Mouse (Mus musculus) hindbrain, embryonic 14.5 days (tissue): Measurements from ENCODE around the gene Tmf1. TPM values are rescaled to one million over a fixed set of nuclear protein-coding genes. Genes with fewer than 3 reads are reported as not detected.

Experiments used
- ATAC-seq: fragments of 200-750 bp; cut with Nextera tagmentation; 2 replicates; pipeline ENCODE4 v1.8.0; 2017; ENCODE audit warnings: moderate number of reproducible peaks, mild to moderate bottlenecking, moderate TSS enrichment, moderate library complexity; ENCODE audit not compliant: low FRiP score
- DNase-seq: peaks from one replicate; pipeline ENCODE4 v3.0.0-alpha.2; 2015; ENCODE audit warnings: low spot score
- H3K27ac ChIP-seq: fragments of 300-500 bp; sonication (generic); 2 replicates; pipeline ENCODE4 v1.5.1; 2014; ENCODE audit warnings: mild to moderate bottlenecking, moderate library complexity
- H3K27me3 ChIP-seq: fragments of 300-500 bp; sonication (generic); 2 replicates; pipeline ENCODE4 v1.6.1; 2014; ENCODE audit warnings: mild to moderate bottlenecking, low read length, mixed read lengths; ENCODE audit not compliant: control insufficient read depth, insufficient read depth
- H3K36me3 ChIP-seq: fragments of 300-500 bp; sonication (generic); replicated peaks from 2 replicates; pipeline ENCODE4 v1.6.1; 2014; ENCODE audit not compliant: control insufficient read depth, insufficient read depth
- H3K4me1 ChIP-seq: fragments of 300-500 bp; sonication (generic); replicated peaks from 2 replicates; pipeline ENCODE4 v1.6.1; 2014; ENCODE audit warnings: antibody characterized with exemption, low read length, mixed read lengths; ENCODE audit not compliant: control insufficient read depth, insufficient read depth
- H3K4me2 ChIP-seq: fragments of 300-500 bp; sonication (generic); replicated peaks from 2 replicates; pipeline ENCODE4 v1.6.1; 2014; ENCODE audit warnings: mild to moderate bottlenecking, moderate library complexity
- H3K4me3 ChIP-seq: fragments of 300-500 bp; sonication (generic); replicated peaks from 2 replicates; pipeline ENCODE4 v1.5.1; 2014; ENCODE audit warnings: mild to moderate bottlenecking, low read length
- H3K9ac ChIP-seq: fragments of 300-500 bp; sonication (generic); 2 replicates; pipeline ENCODE4 v1.6.1; 2014
- H3K9me3 ChIP-seq: fragments of 300-500 bp; sonication (generic); 2 replicates; pipeline ENCODE4 v1.6.1; 2016; ENCODE audit warnings: low read length; ENCODE audit not compliant: control insufficient read depth
- WGBS: fragments of 180-500 bp; shearing (Covaris S2); extraction: QIAGEN DNeasy Blood & Tissue Kit; methylation state at CpG from one replicate; pipeline ENCODE4 v1.1.7; 2014; 5-methylcytosine and 5-hydroxymethylcytosine counted together
- polyA plus RNA-seq: library from polyadenylated mRNA; unstranded; fragments of >200 nt; fragmentation: Nextera tagmentation; extraction: Ambion mirVana; gene quantifications from 2 replicates; pipeline ENCODE4 v1.2.1, GENCODE M21; 2014

The Tmf1 gene
- polyA plus RNA-seq, 1 experiment from 2014 or later = 40.5 TPM

GRCm38 (mm10) chr6:97148383-97149251 is 30.3 kb downstream of the Tmf1 start, which contains the start of gene Eogt:
Eogt (minus strand) TSS chr6:97149182.
- DNase-seq (peak; percentile 43), ATAC-seq (peak; percentile 77)
- Histone ChIP-seq H3K9ac (peak within 1 kb of the TSS; percentile 86), H3K4me2 (peak within 1 kb of the TSS; percentile 88), H3K27ac (peak within 1 kb of the TSS; percentile 72), H3K4me3 (peak within 1 kb of the TSS; percentile 49), H3K9me3 (no peaks in the 10 kb centered on the region), H3K4me1 (peaks cover 17% of the 10 kb centered on the region), H3K27me3 (no peaks in the 10 kb centered on the region), H3K36me3 (peaks cover 3% of the 10 kb centered on the region; the same call in 1 of the 2 replicates)
- WGBS = under 1% methylated on average over 56 of the region's 56 CpGs

- Histone ChIP-seq H3K9me3 (no peaks in the 10 kb centered on the region), H3K9ac (peak overlapping the region; percentile 86), H3K27ac (peak overlapping the region; percentile 72), H3K4me2 (peak overlapping the region; percentile 88), H3K4me3 (peak overlapping the region; percentile 49), H3K27me3 (no peaks in the 10 kb centered on the region), H3K36me3 (no peaks in the 10 kb centered on the region), H3K4me1 (peaks cover 17% of the 10 kb centered on the region)
- ATAC-seq (peak; percentile 77; the same call in 1 of the 2 replicates), DNase-seq (peak; percentile 50)
- WGBS = 18% methylated on average over 18 of the region's 18 CpGs
Measured at GRCm38 (mm10) chr6:97147755-97148382, 31.1 kb downstream of the Tmf1 start.

DNA sequence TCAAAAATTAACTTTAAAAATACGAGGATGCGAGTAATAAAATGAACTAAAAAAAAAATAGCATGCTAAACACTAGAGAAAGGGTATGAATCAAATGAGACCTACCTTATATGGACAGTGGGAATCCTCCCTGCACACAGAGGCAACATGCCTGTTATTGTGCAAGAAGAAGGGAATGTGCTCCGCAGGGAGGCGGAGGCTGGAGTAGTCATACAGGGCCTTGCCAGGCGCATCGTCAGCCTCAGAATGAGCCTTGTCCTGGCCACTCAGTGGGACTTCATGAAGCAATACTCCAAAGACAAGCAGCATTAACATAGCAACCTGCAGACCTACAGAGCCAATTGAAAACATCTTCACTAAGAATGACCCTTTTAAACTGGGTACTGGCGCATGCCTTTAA is 33.8 kb downstream of the Tmf1 start:
- ATAC-seq (no peak), DNase-seq (no peak)
- Histone ChIP-seq H3K9me3 (no peaks in the 10 kb centered on the region), H3K27me3 (no peaks in the 10 kb centered on the region), H3K4me2 (no peak overlapping the region), H3K27ac (no peak overlapping the region), H3K4me1 (peaks cover 17% of the 10 kb centered on the region), H3K9ac (no peak overlapping the region), H3K36me3 (no peaks in the 10 kb centered on the region), H3K4me3 (no peak overlapping the region)
- WGBS = 82% methylated on average over 7 of the region's 7 CpGs

GRCm38 (mm10) chr6:97144359-97144758 is 34.6 kb downstream of the Tmf1 start:
- Histone ChIP-seq H3K4me3 (no peak overlapping the region), H3K9ac (no peak overlapping the region), H3K27me3 (no peaks in the 10 kb centered on the region), H3K27ac (no peak overlapping the region), H3K4me1 (peaks cover 17% of the 10 kb centered on the region), H3K4me2 (no peak overlapping the region), H3K36me3 (no peaks in the 10 kb centered on the region), H3K9me3 (no peaks in the 10 kb centered on the region; the same call in 1 of the 2 replicates)
- WGBS = 33% methylated on average over 7 of the region's 7 CpGs
- DNase-seq = no peak
- ATAC-seq = no peak

DNA sequence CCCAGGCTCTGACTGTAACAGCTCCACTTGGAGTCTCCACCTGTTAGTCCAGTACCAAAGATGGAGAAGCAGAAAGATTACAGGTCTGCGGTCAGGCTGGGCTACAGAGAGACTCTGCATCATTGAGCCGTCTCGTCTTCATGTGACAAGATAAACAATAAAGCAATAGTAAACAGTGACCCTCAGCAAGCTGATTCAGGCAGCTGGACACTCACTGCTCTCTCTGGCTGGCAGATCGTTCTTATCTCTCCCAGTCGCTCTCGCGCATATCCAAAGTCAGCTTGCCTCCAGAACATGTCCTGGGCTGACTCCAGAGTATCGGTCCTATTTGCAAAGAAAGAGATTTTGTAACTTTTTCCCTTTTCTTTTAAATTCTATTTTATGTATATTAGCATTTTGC is 36.3 kb downstream of the Tmf1 start:
- H3K27me3 ChIP-seq = no peaks in the 10 kb centered on the region
- no peak overlapping the region for H3K4me3 ChIP-seq
- WGBS = 85% methylated on average over 8 of the region's 8 CpGs
- no peak overlapping the region for H3K9ac ChIP-seq
- H3K27ac ChIP-seq = no peak overlapping the region
- H3K9me3 ChIP-seq = no peaks in the 10 kb centered on the region; the same call in 1 of the 2 replicates
- no peak for ATAC-seq
- peaks cover 2% of the 10 kb centered on the region for H3K4me1 ChIP-seq
- no peak for DNase-seq
- no peaks in the 10 kb centered on the region for H3K36me3 ChIP-seq
- H3K4me2 ChIP-seq = no peak overlapping the region

GRCm38 (mm10) chr6:97141811-97142210 is 37.1 kb downstream of the Tmf1 start:
- no peak for DNase-seq
- 83% methylated on average over 7 of the region's 7 CpGs for WGBS
- H3K4me2 ChIP-seq = no peak overlapping the region

GRCm38 (mm10) chr6:97132707-97133303 is 46.1 kb downstream of the Tmf1 start:
- H3K36me3 ChIP-seq = peaks cover 17% of the 10 kb centered on the region
- WGBS = 67% methylated on average over 5 of the region's 5 CpGs
- ATAC-seq = no peak

More at GRCm38 (mm10) chr6:97141811-97142210, 37.1 kb downstream of the Tmf1 start:
- H3K36me3 ChIP-seq = no peaks in the 10 kb centered on the region
- H3K9me3 ChIP-seq = no peaks in the 10 kb centered on the region; the same call in 1 of the 2 replicates
- no peak for ATAC-seq
- no peak overlapping the region for H3K9ac ChIP-seq
- H3K27me3 ChIP-seq = no peaks in the 10 kb centered on the region
- no peak overlapping the region for H3K27ac ChIP-seq
- H3K4me1 ChIP-seq = no peaks in the 10 kb centered on the region
- no peak overlapping the region for H3K4me3 ChIP-seq

DNA sequence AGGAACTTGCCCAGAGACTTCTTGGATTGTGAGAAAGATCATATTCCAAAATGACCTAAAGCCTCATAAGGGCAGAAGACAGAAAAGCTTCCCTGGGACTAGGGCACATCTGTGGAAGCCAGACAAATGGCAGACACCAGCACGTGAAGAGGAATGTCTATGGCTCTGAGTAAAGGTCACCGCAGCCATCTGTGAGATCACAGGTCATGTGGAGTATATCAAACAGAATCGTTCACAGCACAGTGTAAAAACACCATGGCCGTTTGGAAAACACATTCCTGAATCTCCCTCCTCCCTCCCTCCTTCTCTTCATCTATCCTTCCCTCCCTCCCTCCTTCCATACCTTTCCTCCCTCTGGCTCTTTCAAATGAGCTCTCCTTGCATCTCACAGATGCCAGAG is 47.1 kb downstream of the Tmf1 start:
- Histone ChIP-seq H3K27ac (no peak overlapping the region), H3K4me3 (no peak overlapping the region), H3K4me2 (no peak overlapping the region), H3K36me3 (peaks cover 17% of the 10 kb centered on the region), H3K27me3 (no peaks in the 10 kb centered on the region), H3K9ac (no peak overlapping the region), H3K9me3 (no peaks in the 10 kb centered on the region), H3K4me1 (no peaks in the 10 kb centered on the region)
- ATAC-seq = no peak
- WGBS = 72% methylated on average over 4 of the region's 4 CpGs
- no peak for DNase-seq

More at GRCm38 (mm10) chr6:97132707-97133303, 46.1 kb downstream of the Tmf1 start:
- H3K4me3 ChIP-seq = no peak overlapping the region
- DNase-seq = no peak
- no peaks in the 10 kb centered on the region for H3K27me3 ChIP-seq
- H3K4me1 ChIP-seq = no peaks in the 10 kb centered on the region
- no peak overlapping the region for H3K9ac ChIP-seq
- H3K27ac ChIP-seq = no peak overlapping the region
- H3K4me2 ChIP-seq = no peak overlapping the region
- H3K9me3 ChIP-seq = no peaks in the 10 kb centered on the region

GRCm38 (mm10) chr6:97130979-97131378 is 47.9 kb downstream of the Tmf1 start:
- ATAC-seq = no peak
- Histone ChIP-seq H3K27me3 (no peaks in the 10 kb centered on the region), H3K9ac (no peak overlapping the region), H3K9me3 (no peaks in the 10 kb centered on the region), H3K4me2 (no peak overlapping the region), H3K4me1 (no peaks in the 10 kb centered on the region), H3K27ac (no peak overlapping the region), H3K4me3 (no peak overlapping the region), H3K36me3 (peaks cover 17% of the 10 kb centered on the region)
- 61% methylated on average over 5 of the region's 5 CpGs for WGBS
- DNase-seq = no peak
